Mouse (Mus musculus) embryonic facial prominence, embryonic 14.5 days (tissue): Measurements from ENCODE around the gene Hist1h2ak. TPM values are rescaled to one million over a fixed set of nuclear protein-coding genes. Genes with fewer than 3 reads are reported as not detected.
"Not testable (repeated sequence)": the region's sequence is repeated elsewhere in the genome, so short reads cannot be mapped to it uniquely, and the experiment has no call there.

Experiments
- ATAC-seq: fragments of 200-750 bp; cut with Nextera tagmentation; 2 replicates; pipeline ENCODE4 v1.8.0; 2017; ENCODE audit warnings: low read depth, moderate number of reproducible peaks, moderate TSS enrichment
- DNase-seq: peaks from one replicate; pipeline ENCODE4 v3.0.0-alpha.2; 2015; ENCODE audit warnings: low spot score
- H3K27ac ChIP-seq: fragments of 300-500 bp; sonication (generic); replicated peaks from 2 replicates; pipeline ENCODE4 v1.5.1; 2014; ENCODE audit warnings: low read depth, mild to moderate bottlenecking, low read length, moderate library complexity
- H3K27me3 ChIP-seq: fragments of 300-500 bp; sonication (generic); replicated peaks from 2 replicates; pipeline ENCODE4 v1.6.1; 2014; ENCODE audit warnings: low read length; ENCODE audit not compliant: control insufficient read depth, insufficient read depth
- H3K36me3 ChIP-seq: fragments of 300-500 bp; sonication (generic); 2 replicates; pipeline ENCODE4 v1.6.1; 2014; ENCODE audit warnings: low read length, mixed read lengths; ENCODE audit not compliant: control insufficient read depth, insufficient read depth
- H3K4me1 ChIP-seq: fragments of 300-500 bp; sonication (generic); 2 replicates; pipeline ENCODE4 v1.6.1; 2014; ENCODE audit warnings: antibody characterized with exemption, low read length; ENCODE audit not compliant: control insufficient read depth, insufficient read depth
- H3K4me2 ChIP-seq: fragments of 300-500 bp; sonication (generic); 2 replicates; pipeline ENCODE4 v1.6.1; 2014; ENCODE audit warnings: low read depth, mild to moderate bottlenecking, low read length, moderate library complexity, mixed read lengths
- H3K4me3 ChIP-seq: fragments of 300-500 bp; sonication (generic); 2 replicates; pipeline ENCODE4 v1.5.1; 2014; ENCODE audit warnings: low read depth, mild to moderate bottlenecking, low read length
- H3K9ac ChIP-seq: fragments of 300-500 bp; sonication (generic); 2 replicates; pipeline ENCODE4 v1.6.1; 2014; ENCODE audit warnings: low read depth, mild to moderate bottlenecking, low read length, moderate library complexity, mixed read lengths
- H3K9me3 ChIP-seq: fragments of 300-500 bp; sonication (generic); 2 replicates; pipeline ENCODE4 v1.6.1; 2016; ENCODE audit warnings: low read length; ENCODE audit not compliant: control insufficient read depth
- WGBS: fragments of 180-500 bp; shearing (Covaris S2); extraction: QIAGEN DNeasy Blood & Tissue Kit; methylation state at CpG from one replicate; pipeline ENCODE4 v1.1.7; 2014; 5-methylcytosine and 5-hydroxymethylcytosine counted together
- polyA plus RNA-seq: library from polyadenylated mRNA; unstranded; fragments of >200 nt; fragmentation: Nextera tagmentation; extraction: Ambion mirVana; gene quantifications from 2 replicates; pipeline ENCODE4 v1.2.1, GENCODE M21; 2014

The Hist1h2ak gene
- polyA plus RNA-seq, 1 experiment from 2014 or later, result 5.5 TPM

DNA sequence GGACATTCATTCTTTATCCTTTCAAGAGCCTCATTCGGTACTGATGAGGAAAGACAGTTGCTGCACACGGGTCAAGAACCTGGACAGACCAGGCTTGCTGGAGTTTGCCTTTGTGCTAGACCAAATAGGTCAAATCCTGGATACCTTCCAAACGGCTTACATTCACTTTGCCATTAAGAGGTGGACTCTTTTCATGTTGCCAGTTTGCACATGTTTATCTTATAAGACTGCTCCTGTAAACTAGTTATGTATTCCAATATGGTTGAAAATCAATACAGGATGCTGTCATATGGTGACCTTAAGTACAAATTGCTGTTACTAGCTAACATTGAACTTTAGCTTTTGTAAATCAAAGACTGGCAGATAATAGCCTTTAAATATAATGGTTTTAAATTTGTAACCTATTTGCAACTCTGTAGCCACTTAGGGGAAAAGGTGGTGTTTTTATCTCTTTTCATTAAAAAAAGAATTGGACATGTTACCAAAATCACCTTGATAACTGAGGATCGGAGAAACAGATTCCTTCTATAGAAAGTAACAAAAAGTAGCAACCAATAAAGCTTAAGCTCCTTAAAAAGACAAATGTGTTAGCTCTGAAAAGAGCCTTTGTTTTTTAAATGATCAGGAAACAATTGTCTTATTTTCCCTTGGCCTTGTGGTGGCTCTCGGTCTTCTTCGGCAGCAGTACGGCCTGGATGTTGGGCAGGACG is 32.7 kb upstream of the Hist1h2ak start:
- peaks cover 39% of the 10 kb centered on the region for H3K4me1 ChIP-seq
- ATAC-seq (no peak), DNase-seq (peak; percentile 64)
- no peaks in the 10 kb centered on the region for H3K9me3 ChIP-seq
- peak overlapping the region; percentile 90 for H3K27ac ChIP-seq
- peak overlapping the region; percentile 36 for H3K4me3 ChIP-seq
- peak overlapping the region; percentile 56 for H3K4me2 ChIP-seq
- H3K27me3 ChIP-seq, result no peaks in the 10 kb centered on the region
- no peaks in the 10 kb centered on the region for H3K36me3 ChIP-seq
- peak overlapping the region; percentile 63 for H3K9ac ChIP-seq
- 4% methylated on average over 8 of the region's 8 CpGs for WGBS

- no peak for DNase-seq
- Histone ChIP-seq H3K27me3 (no peaks in the 10 kb centered on the region), H3K9me3 (no peaks in the 10 kb centered on the region), H3K4me2 (peak overlapping the region; percentile 60), H3K9ac (peak overlapping the region; percentile 54), H3K27ac (peak overlapping the region; percentile 89), H3K4me1 (peaks cover 38% of the 10 kb centered on the region), H3K4me3 (peak overlapping the region; percentile 44), H3K36me3 (no peaks in the 10 kb centered on the region)
- 36% methylated on average over 6 of the region's 6 CpGs for WGBS
- ATAC-seq, result no peak
Measured at GRCm38 (mm10) chr13:21784311-21784710, 30.7 kb upstream of the Hist1h2ak start.

- Histone ChIP-seq H3K27me3 (no peaks in the 10 kb centered on the region), H3K27ac (peak overlapping the region; percentile 89), H3K4me2 (peak overlapping the region; percentile 60), H3K4me3 (peak overlapping the region; percentile 44), H3K9me3 (no peaks in the 10 kb centered on the region), H3K4me1 (peaks cover 34% of the 10 kb centered on the region), H3K9ac (peak overlapping the region; percentile 54), H3K36me3 (no peaks in the 10 kb centered on the region)
- DNase-seq (peak; percentile 81), ATAC-seq (no peak)
- WGBS, result 0% methylated on average over 9 of the region's 9 CpGs
Measured at GRCm38 (mm10) chr13:21783734-21784161, 30.1 kb upstream of the Hist1h2ak start.

GRCm38 (mm10) chr13:21783255-21783617 is 29.6 kb upstream of the Hist1h2ak start, which contains the start of gene Hist1h3i:
Gene Hist1h3i (minus strand): TSS chr13:21783370.
- peak; percentile 70 for ATAC-seq

GRCm38 (mm10) chr13:21782361-21783254 is 29.0 kb upstream of the Hist1h2ak start:
- H3K36me3 ChIP-seq, ATAC-seq, H3K9me3 ChIP-seq, H3K27me3 ChIP-seq: not testable (repeated sequence)
- peak overlapping the region; percentile 60 for H3K4me2 ChIP-seq
- peak overlapping the region; percentile 90 for H3K27ac ChIP-seq
- H3K9ac ChIP-seq, result peak overlapping the region; percentile 71
- peak overlapping the region; percentile 44 for H3K4me3 ChIP-seq
- peak; percentile 85 for DNase-seq
- H3K4me1 ChIP-seq, result peaks cover 34% of the 10 kb centered on the region
- under 1% methylated on average over 10 of the region's 35 CpGs for WGBS

More at GRCm38 (mm10) chr13:21783255-21783617, 29.6 kb upstream of the Hist1h2ak start, which contains the start of gene Hist1h3i:
- H3K4me3 ChIP-seq, result peak within 1 kb of the TSS; percentile 44
- H3K27me3 ChIP-seq, result no peaks in the 10 kb centered on the region
- peak within 1 kb of the TSS; percentile 90 for H3K27ac ChIP-seq
- no peaks in the 10 kb centered on the region for H3K9me3 ChIP-seq
- peak within 1 kb of the TSS; percentile 60 for H3K4me2 ChIP-seq
- H3K36me3 ChIP-seq, result no peaks in the 10 kb centered on the region
- peaks cover 34% of the 10 kb centered on the region for H3K4me1 ChIP-seq
- peak; percentile 97 for DNase-seq
- H3K9ac ChIP-seq, result peak within 1 kb of the TSS; percentile 71
- WGBS, result under 1% methylated on average over 13 of the region's 20 CpGs

DNA sequence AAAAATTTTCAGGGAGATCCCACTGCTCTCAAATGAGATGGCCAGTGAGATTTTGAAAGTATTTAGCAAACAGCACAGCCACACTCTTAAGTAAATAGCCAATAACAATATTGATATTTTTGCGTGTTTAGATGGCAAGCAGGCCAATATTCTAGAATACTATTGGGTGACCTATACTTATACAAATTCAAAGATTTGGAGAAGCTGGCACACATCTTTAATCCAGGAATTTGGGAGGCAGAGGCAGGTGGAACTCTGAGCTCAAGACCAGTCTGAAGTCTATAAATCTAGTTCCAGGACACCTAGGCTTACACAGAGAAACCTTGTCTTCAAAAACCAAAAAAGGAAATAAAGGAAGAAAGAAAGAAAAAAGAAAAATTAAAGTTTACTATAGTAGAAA is 28.0 kb upstream of the Hist1h2ak start:
- no peaks in the 10 kb centered on the region for H3K36me3 ChIP-seq
- peaks cover 34% of the 10 kb centered on the region for H3K4me1 ChIP-seq
- no peak for DNase-seq
- no peaks in the 10 kb centered on the region for H3K27me3 ChIP-seq
- no peak overlapping the region for H3K9ac ChIP-seq
- no peak overlapping the region for H3K4me3 ChIP-seq
- no peaks in the 10 kb centered on the region for H3K9me3 ChIP-seq
- H3K27ac ChIP-seq, result peak overlapping the region; percentile 97; the same call in 1 of the 2 replicates
- no peak for ATAC-seq
- WGBS, result 87% methylated on average over 1 of the region's 1 CpGs
- peak overlapping the region; percentile 7; the same call in 1 of the 2 replicates for H3K4me2 ChIP-seq

DNA sequence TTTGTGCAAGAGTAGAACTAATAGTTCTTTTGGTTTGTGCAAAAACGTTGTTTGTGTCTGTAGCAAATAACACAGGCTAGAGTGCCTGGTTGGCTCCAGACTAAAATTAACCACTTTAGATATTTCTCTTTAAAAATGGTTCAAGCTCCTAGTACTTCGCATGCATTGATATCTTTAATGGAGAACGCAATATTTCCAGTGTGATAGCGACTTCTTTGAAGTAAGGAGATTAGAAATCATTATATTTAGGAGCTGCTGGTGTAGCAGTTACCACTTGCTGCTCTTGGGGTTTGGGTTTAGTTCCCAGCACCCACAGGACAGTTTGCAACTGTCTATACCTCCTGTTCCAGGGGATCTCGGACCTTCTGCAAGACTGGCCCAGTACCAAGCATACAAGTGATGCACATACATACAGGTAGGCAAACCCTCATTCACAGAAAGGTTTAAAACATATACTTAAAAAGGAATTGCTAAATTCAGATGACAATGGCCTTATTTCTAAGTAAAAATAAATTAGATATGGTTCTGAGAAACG is 27.5 kb upstream of the Hist1h2ak start:
- ATAC-seq (no peak), DNase-seq (no peak)
- no peaks in the 10 kb centered on the region for H3K36me3 ChIP-seq
- H3K27me3 ChIP-seq, result no peaks in the 10 kb centered on the region
- peak overlapping the region; percentile 58 for H3K4me3 ChIP-seq
- 41% methylated on average over 6 of the region's 6 CpGs for WGBS
- peaks cover 31% of the 10 kb centered on the region for H3K4me1 ChIP-seq
- H3K4me2 ChIP-seq, result peak overlapping the region; percentile 91
- peak overlapping the region; percentile 97 for H3K27ac ChIP-seq
- H3K9me3 ChIP-seq, result no peaks in the 10 kb centered on the region
- peak overlapping the region; percentile 87 for H3K9ac ChIP-seq
